Mouse (Mus musculus) CD4-positive, CD25-positive, alpha-beta regulatory T cell, adult 9 weeks (primary cell): ENCODE results near the gene Prpmp5. TPM values are rescaled to one million over a fixed set of nuclear protein-coding genes. Genes with fewer than 3 reads are reported as not detected.

ENCODE experiments used
- polyA plus RNA-seq: library from polyadenylated mRNA; unstranded; fragments of 100-300 nt; shearing (Covaris generic); gene quantifications from one replicate; pipeline ENCODE4 v1.2.1, GENCODE M21; 2017

The Prpmp5 gene
- polyA plus RNA-seq: not detected

GRCm38 (mm10) chr6:132314657-132315056 lies at the start of gene Prpmp5:
TSS of gene Prpmp5 (minus strand) at chr6:132314757.

GRCm38 (mm10) chr6:132364034-132364433 lies 49.5 kb upstream of the Prpmp5 start, which contains the start of gene Gm8882:
TSS of gene Gm8882 (minus strand) at chr6:132364134.

Other genes with a start within 250 kb of the Prpmp5 start
- gene Prb1, start 104.2 kb downstream of the Prpmp5 start, polyA plus RNA-seq: not detected
- not detected for gene Gm8882, start 49.4 kb upstream of the Prpmp5 start, polyA plus RNA-seq